Mouse (Mus musculus): ENCODE data around the gene Slc44a1.
A peak's percentile ranks its signal among the peaks of the same experiment; 100 is the strongest.

Slc44a1 gene

GRCm38 (mm10) chr4:53427120-53427519, 13.1 kb upstream of the Slc44a1 start:
- no peak for ATAC-seq (ENCODE audit: insufficient number of reproducible peaks, low FRiP score, low TSS enrichment)

- ATAC-seq (ENCODE audit: insufficient number of reproducible peaks, low FRiP score, low TSS enrichment) = no peak
Measured at GRCm38 (mm10) chr4:53430522-53430921, 9.7 kb upstream of the Slc44a1 start.

GRCm38 (mm10) chr4:53431585-53432234, 8.5 kb upstream of the Slc44a1 start:
- ATAC-seq (ENCODE audit: insufficient number of reproducible peaks, low FRiP score, low TSS enrichment) = 0 out of 2 replicates have a peak, but pooled peaks have one; percentile 58

GRCm38 (mm10) chr4:53437110-53437755, 3.0 kb upstream of the Slc44a1 start:
- no peak for ATAC-seq (ENCODE audit: insufficient number of reproducible peaks, low FRiP score, low TSS enrichment)

GRCm38 (mm10) chr4:53438386-53438785, 1.8 kb upstream of the Slc44a1 start:
- no peak for ATAC-seq (ENCODE audit: insufficient number of reproducible peaks, low FRiP score, low TSS enrichment)

GRCm38 (mm10) chr4:53438836-53439480, 1.3 kb upstream of the Slc44a1 start:
- no peak for ATAC-seq (ENCODE audit: insufficient number of reproducible peaks, low FRiP score, low TSS enrichment)

GRCm38 (mm10) chr4:53439636-53440009, 590 bp upstream of the Slc44a1 start:
- no peak for ATAC-seq (ENCODE audit: insufficient number of reproducible peaks, low FRiP score, low TSS enrichment)

GRCm38 (mm10) chr4:53440816-53441571, 781 bp downstream of the Slc44a1 start:
- peak; percentile 38 for ATAC-seq (ENCODE audit: insufficient number of reproducible peaks, low FRiP score, low TSS enrichment)

- ATAC-seq (ENCODE audit: insufficient number of reproducible peaks, low FRiP score, low TSS enrichment) = no peak
Measured at GRCm38 (mm10) chr4:53441683-53442082, 1.5 kb downstream of the Slc44a1 start.

GRCm38 (mm10) chr4:53446216-53446615, 6.0 kb downstream of the Slc44a1 start:
- ATAC-seq (ENCODE audit: insufficient number of reproducible peaks, low FRiP score, low TSS enrichment) = no peak

- ATAC-seq (ENCODE audit: insufficient number of reproducible peaks, low FRiP score, low TSS enrichment) = no peak
Measured at GRCm38 (mm10) chr4:53447773-53448172, 7.6 kb downstream of the Slc44a1 start.

GRCm38 (mm10) chr4:53450736-53451135, 10.5 kb downstream of the Slc44a1 start:
- ATAC-seq (ENCODE audit: insufficient number of reproducible peaks, low FRiP score, low TSS enrichment) = no peak

- ATAC-seq (ENCODE audit: insufficient number of reproducible peaks, low FRiP score, low TSS enrichment) = peak; percentile 70
Measured at GRCm38 (mm10) chr4:53451887-53452286, 11.7 kb downstream of the Slc44a1 start.

GRCm38 (mm10) chr4:53452457-53452856, 12.2 kb downstream of the Slc44a1 start:
- ATAC-seq (ENCODE audit: insufficient number of reproducible peaks, low FRiP score, low TSS enrichment) = no peak

- ATAC-seq (ENCODE audit: insufficient number of reproducible peaks, low FRiP score, low TSS enrichment) = no peak
Measured at GRCm38 (mm10) chr4:53452976-53453889, 13.0 kb downstream of the Slc44a1 start.

GRCm38 (mm10) chr4:53455885-53456284, 15.7 kb downstream of the Slc44a1 start:
- ATAC-seq (ENCODE audit: insufficient number of reproducible peaks, low FRiP score, low TSS enrichment) = no peak

GRCm38 (mm10) chr4:53456570-53456969, 16.4 kb downstream of the Slc44a1 start:
- ATAC-seq (ENCODE audit: insufficient number of reproducible peaks, low FRiP score, low TSS enrichment) = no peak

GRCm38 (mm10) chr4:53458503-53458902, 18.3 kb downstream of the Slc44a1 start:
- ATAC-seq (ENCODE audit: insufficient number of reproducible peaks, low FRiP score, low TSS enrichment) = no peak

- ATAC-seq (ENCODE audit: insufficient number of reproducible peaks, low FRiP score, low TSS enrichment) = no peak
Measured at GRCm38 (mm10) chr4:53459697-53460096, 19.5 kb downstream of the Slc44a1 start.

GRCm38 (mm10) chr4:53461026-53461425, 20.8 kb downstream of the Slc44a1 start:
- ATAC-seq (ENCODE audit: insufficient number of reproducible peaks, low FRiP score, low TSS enrichment) = peak; percentile 96
